Mouse (Mus musculus) gastrocnemius, postnatal 10 days (tissue): Measurements from ENCODE around the gene Cflar. TPM values are rescaled to one million over a fixed set of nuclear protein-coding genes. Genes with fewer than 3 reads are reported as not detected.

Source experiments
- DNase-seq: peaks from one replicate; pipeline ENCODE4 v3.0.0; 2021; ENCODE audit warnings: mixed read lengths
- total RNA-seq, 2 experiments: library from RNA; stranded (reverse); gene quantifications; 2 replicates each; pipeline ENCODE4 v1.2.3; 2021

Cflar gene
- total RNA-seq, 2 experiments from 2014 or later, result 48.9 to 51.4 TPM

DNA sequence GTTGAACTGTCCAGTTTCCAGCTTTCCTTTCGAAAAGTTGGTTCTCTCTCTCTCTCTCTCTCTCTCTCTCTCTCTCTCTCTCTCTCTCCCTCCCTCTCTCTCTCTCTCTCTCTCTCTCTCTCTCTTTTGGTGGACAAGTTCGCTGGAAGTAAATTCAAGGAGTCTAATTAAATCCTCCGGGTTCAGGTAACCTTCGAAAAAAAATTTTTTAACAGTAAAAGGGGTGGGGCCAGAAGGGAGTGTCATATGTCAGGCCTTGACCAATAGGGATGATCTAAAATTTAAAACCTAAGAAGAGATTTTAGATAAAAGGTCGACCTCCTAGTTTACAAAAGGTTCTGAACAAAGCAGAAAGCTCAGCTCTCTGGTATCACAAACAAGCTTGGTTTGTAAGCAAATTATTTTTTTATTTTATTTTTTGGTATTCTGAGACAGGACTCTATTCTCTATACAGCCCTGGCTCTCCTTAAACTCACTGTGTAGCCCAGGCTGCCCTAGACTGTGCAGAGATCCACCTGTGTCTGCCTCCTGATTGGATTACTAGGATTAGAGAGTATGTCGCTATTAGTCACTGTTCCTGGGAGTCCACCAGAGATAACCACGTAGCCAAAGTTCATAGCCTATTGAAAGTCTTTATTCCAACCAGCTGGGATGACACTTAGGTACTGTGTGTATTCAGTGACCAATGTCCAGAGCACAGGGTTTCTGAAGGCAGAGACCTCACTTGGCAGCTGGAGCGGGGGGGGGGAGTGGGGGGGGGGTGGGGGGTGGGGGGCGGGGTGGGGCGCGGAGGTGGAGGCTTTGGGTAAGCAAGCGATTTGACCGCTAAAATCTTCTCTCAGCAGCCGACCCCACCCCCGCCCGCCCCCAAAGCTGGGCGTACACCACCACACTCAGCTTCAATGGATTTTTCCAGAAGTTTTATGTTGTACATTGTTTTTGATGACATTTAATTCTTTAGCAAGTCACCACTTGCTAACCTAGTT, 1.1 kb downstream of the Cflar start:
- DNase-seq, result peak; percentile 20

DNA sequence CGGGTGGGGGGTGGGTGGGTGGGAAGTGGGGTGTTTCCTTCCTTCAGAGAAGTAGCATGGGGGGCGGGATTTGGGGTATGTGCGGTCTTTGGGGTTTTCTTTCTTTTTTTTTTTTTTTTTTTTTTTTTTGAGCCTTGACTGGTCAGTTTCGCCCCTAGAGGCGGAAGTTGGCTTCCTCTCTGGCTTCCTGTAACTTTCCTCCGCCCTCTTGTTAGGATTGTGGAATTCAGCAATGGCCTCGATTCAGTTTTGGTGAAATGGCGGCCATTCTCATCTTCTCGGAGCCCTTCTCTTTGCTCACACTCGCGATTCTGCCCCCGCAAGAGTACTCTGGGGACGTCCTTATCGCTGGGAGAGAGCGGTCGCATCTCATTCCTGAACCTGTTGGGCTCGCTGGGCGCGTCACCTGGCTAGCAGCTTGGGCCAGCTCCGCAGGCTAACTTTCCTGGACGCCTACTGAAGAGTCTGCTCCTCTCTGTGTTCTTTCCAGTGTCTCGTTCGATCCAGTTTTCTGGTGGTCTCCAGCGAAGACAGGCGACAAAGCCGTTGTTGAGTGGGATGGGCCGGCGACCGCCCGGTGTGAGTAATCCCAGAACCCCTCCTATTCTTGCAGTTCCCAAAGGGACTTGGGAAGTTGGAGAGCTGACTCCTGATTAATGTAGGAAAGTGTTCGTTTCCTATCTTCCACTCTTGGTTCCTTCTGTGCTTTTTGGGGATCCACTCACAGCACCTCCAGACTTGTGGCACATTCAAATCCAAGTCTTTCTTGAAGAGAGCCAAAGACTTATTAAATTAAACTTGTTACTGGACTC, 2.0 kb downstream of the Cflar start:
- DNase-seq, result peak; percentile 55

DNA sequence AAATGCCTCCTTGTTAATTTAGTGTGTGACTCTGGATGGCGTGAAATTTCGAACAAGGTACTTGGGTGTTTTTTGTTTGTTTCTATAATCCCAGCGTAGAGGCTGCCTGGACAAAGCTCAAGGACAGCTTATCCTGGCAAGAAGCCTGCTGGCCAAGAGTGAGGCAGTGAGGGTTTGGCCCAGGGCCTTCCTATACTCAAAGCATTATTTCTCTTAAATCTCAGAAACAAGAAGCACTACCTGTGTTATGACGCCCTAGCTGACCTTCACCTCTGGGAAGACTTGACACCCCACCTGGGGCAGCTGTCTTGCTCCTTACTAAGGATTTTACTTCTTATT, 2.6 kb downstream of the Cflar start:
- peak; percentile 72 for DNase-seq

DNA sequence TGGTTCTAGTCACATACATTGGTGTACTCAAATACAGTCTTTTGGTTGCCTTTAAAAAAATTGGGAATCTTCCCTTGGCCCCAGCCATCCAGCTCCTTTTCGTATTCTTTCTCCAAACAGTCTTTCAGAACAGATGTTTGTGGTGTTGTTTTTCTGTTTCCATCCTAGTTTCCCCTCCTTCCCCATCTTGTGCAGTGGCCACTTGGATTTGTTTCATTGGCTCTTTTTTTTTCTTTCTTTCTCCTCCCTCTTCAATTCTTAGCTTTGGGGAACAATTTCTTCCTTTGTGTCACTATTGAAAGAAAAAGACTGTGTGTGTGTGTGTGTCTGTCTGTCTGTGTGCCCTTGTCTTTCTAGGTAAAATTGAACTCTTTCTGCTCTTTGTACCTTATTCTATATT, 3.1 kb downstream of the Cflar start:
- DNase-seq, result no peak

DNA sequence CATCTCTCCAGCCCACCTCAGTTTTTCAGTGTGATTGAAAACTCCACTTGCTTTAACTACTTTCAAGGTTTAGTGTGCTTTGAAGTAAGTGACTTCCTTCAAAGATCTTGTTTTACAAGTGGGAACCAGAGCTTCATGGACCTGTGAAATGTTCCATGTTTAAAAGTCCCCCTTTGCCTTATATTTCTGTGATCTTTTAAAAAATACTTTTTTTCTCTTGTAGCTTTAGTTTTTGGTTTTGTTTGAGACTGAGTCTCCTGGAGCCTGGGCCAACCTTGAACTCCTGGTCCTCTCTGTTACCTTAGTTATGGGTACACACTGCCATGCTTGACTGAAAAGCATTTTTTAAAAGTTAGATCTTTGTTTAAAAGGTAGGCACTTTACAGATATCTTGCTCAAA, 4.2 kb downstream of the Cflar start:
- no peak for DNase-seq

DNA sequence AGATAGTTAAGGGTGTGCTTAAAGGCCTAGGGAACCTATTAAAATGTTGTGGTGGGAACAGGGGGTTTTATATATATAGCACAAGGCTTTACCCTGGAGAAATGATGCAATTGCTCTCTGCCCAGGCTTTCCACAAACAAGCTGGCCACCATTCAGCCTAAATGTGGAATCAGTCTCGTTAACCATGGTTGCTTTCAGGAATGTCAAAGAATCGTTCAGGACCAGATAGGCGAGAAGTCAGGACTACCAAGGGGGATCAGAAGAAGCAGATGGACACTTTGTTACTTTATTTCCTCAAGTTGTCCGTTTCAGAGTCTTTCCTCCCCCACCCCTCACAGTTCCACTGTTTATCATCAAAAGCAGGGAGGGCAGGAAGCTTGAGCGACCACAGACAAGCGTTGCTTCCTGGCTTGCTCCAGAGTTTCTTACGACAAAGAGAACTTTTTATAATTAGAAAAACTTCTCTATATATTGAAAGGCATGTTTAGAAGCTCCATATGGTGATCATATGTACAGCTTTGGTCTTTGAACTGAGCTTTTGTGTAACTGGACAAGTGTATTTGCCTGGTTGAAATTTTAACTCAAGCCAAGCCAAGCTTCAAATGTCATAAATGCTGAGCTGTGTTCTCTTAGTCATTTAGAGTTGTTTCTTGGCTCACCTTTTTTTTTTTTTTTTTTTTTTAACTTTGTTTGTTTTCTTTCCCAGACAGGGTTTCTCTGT, 5.0 kb downstream of the Cflar start:
- DNase-seq, result no peak

DNA sequence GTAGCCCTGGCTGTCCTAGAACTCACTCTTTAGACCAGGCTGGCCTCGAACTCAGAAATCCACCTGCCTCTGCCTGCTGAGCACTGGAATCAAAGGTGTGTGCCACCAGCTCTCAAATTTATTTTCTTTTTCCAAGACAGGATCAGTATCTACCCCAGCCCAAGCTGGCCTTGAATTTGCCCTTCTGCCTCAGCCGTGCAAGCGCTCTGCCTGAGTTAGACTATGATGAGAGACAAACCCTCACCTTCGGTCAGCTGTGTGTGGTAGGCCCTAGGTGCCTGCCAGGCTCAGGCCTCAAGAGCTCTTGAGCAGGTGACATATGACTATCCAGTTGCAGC, 5.5 kb downstream of the Cflar start:
- DNase-seq, result no peak

DNA sequence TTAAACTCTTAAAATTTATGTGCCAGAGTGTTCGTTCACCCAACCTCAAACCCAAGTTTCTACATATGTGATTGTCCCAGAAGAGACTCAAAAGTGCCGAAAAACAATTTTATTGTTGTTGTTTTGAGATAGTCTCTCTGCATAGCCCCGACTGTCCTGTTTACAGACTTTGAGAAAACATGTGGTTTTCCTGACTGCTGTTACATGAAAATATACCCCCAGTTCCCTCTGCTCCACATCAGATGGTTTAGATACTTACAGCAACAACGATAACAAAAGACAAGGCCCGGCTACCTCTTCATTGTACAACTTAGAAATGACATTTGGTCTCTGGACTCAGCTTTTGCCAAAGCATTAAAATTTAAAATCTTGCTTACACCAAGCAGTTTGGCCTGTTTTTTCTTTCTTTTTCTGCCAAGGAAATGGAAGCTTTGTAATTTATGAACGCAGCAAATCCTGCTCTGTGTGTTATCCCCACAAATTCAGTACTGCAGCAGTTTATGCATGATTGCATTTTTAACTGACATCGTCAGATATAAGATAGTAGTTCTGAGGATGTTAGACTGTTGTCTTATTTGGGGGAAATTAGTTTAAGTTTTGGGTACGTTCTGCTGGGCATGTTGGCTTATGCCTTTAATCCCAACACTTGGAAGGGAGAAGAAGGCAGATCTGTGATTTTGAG, 6.4 kb downstream of the Cflar start:
- no peak for DNase-seq

DNA sequence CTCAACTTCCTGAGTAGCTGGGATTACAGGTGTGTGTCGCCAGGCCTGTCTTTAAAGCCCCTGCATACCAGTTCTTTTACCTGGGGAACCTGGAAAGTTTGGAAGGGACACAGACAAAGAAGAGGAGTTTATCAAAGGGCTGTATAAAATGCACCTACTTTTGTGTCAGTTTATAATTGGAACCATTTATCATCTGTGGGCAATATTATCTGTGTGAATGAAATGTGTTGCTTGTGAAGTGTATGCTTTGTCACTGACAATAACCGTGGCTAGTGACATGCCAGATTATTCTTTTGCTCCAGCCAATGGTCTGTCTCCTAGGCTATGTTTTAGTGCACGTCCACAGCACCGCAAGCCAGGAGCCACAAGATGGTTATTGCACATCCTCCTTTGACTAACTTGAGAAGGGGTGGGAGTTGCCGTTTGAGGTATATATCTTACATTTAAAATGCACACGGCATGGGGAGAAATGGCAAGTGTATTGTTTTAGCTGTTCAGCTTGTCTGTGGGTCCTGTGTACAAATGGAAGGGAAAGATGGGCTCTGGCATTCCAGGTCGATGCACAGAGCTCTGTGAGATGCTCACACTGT, 8.1 kb downstream of the Cflar start:
- no peak for DNase-seq

DNA sequence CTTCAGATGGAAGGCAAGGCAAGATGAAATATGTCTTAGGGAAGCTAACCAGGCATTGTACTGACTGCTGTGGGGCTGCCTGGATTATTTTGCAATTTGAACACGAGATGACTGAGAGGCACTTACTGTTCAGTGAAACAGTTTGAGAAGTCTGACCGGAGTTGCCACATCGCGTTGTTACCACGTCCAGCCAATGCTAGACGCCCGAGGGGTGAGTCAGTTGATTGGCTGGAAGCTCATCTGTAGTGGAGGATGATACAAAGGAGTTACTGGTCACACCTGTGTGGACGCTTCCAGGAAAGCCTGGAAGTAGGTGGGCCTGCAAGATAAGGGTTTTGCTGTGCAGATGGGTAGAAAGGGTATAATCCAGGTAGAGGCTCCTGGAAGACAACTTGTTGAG, 8.8 kb downstream of the Cflar start:
- no peak for DNase-seq

DNA sequence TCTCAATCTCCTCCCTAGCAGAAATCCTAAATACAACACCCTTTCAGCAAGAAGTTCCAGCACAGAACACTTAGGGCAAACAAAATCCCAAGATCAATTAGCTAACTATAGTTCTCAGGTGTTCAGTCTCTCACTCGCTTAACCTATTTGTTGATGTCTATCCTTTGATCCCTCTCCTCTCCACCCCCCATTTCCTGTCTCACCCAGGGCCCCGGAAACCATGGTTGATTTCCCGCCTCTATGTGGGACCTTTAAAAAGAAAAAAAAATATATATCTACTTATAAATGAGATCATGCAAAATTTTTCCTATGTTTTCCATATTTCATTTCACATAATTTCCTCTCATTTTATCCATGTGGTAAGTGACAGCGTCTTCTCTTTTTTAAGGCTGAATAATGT, 9.7 kb downstream of the Cflar start:
- no peak for DNase-seq

DNA sequence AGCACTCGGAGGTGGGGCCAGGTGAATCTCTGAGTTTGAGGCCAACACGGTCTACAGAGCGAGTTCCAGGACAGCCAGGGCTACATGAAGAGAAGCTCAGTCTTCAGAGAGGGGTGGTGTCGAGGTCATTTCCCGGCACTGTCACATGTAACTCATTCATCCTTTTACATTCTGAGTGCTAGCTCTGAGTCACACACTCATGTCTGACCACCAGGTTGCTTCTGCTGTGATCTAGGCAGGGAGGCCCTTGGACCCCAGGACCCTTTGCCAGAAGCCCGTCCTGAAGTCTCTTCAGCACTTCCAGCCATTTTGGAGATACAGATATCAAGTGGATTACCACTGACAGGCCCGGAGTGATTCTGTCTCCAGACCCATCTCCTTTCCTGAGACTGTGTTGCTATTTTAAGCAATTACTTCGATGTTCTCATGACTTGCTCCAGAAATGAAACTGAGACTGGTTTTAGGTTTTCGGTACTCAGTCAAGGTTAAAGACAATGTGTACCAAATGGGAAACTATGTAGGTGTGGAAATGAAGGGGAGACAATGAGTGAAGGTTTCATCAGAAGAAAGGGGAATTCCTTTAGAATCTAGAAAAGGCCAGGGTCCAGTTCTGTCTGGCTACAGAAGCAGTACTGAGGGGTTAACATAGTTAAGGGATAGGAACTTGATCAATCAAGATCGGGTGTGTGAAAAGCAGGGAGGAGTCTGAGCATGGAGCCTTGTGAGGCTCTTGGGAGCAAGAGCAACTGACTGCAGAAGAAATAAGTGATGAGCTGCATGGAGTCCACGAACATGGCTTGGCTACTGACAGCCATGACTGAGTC, 11.0 kb downstream of the Cflar start:
- no peak for DNase-seq

DNA sequence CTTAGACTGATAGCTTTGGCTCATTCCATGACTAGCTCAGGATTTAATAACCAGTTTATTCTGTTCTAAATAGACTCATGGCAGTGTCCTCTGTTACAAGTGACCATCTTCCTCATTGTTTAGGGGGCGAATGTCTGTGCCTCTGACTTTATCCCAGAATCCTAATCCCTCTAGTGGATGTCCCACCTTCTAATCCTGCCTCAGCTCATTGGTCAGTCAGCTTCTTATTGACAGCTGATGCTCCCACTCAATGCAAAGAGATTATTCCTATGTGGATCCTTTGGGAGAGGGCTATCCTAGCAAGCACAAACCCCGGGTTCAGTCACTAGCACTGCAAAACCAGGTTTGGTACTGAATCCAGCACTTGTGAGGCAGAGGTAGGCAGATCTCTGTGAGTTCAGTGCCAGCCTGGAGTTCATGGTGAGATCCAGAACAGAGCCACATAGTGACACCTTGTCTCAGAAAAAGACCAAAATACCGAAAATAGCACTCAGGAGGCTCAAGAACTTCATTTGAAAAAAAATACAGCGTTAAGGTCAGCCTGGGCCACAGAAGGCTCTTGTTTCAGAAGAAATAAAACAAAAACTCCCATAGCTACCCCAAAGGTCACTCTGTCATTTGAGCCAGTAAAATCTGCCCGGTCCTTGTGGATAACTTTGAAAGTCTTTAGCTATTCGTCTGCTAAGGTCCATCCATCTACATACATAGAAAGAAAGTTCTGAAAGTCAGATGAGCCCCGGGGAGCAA, 11.9 kb downstream of the Cflar start:
- no peak for DNase-seq

DNA sequence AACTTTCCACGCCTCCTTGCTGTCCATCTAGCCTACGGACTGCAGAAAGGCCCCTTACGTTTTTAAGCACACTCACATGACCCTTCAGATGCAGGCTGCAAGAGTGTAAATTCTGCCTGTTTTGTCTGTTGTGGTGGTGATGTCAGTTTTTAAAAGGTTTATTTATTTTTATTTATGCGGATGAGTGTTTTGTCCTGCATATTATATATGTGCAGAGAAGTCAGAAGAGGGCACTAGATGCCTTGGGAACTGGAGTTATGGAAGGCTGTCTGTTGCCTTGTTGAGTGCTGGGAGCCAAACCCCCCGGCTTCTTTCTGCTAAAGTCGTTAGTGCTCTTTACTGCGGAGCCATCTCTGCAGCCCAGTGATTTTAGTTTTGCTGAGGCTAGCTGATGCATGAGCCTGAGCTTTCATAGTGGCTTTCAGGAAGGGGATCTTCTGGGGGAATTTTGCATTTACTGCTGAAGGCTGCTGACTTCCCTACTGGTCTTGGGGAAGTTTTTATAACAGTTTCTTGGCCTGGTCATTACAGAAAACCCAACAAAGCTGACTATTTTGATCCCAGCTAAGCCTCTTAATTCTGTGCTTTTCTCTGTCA, 12.6 kb downstream of the Cflar start:
- DNase-seq, result no peak

DNA sequence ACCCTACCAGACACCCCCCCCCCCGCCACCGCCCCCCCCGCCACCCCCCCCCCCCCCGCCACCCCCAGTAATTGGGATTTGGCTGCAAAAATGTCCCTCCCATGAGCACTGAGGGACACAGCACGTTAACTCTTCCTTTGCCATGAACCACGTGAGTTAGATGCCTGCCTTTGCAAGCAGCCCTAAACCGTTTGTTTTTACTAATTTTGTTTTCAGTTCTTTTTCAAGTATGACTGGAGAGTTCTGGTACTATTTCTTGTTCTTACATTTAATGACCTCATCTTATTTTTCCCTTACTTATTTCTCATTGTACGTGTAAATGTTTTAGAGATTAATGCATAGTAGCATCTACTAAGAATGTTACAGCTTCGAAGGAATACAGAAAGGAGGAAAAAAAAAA, 13.2 kb downstream of the Cflar start:
- DNase-seq, result no peak

DNA sequence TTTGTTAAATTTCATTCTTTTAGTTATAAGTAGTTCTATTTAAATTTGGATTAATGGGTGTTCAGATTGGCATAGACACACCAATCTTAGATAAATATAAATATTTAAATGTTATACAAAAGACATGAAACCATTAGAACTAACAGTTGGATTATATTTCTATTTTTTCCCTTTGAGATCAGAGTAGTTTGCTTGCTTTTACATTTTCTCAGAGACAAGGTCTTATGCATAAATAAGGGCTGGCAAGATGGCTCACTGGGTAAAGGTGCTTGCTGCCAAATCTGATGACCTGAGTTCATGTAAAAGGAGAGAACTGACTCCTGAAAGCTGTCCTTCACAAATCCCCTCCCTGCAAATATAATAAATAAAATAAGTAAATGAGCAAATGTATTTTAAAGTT, 13.8 kb downstream of the Cflar start:
- no peak for DNase-seq

DNA sequence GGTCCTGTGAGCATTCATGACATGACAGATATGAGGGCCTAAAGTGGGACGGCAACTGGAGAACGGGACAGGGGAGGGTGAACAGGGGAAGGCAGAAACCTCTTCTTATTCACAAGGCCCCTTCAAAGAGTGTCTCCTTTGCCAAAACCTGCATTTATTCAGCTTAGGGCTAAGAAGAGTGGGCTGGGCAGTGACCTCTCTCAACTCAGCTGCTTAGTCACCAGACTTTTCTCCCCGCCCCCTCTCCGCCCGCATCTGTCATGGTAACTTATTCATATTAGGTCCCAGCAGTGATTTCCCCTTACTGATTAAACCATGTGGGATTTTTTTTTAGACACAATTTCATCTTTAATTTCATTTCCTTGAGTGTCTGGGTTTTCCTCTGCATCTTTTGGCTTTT, 14.5 kb downstream of the Cflar start:
- DNase-seq, result no peak

DNA sequence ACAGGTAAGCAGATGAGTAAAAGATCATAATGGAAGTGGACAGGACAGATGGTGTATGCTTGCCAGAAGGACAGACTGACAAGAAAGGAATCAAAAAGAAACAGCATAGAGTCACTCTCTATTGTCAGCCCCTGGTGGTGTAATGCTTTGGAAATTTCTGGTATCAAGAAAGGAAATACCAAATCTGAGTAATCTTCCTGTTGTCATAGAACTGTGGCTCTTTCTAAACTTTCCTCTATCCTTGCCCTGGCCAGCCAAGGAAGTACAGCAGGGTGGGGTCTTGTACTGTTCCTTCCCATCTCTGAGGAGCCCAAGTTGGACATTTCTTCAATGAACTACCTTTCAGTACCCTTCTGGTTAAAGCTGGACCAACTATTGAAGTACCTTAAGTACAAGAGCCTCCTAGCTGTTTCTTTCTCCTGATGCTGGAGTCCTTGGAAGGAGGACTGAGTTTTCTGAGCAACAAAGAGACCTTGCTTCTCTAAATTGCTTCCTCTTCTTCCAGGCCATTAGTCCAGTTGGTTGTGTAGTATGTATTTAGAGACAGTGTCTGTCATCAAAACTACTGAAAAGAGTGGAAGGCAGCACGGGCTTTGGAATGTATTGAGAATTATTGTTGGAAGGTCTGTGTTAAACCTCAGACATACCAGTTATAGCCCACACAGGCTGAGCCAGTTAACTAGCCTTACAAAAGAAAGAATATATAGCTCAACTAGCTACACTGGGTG, 15.9 kb downstream of the Cflar start:
- no peak for DNase-seq
